Mouse (Mus musculus) hindbrain, postnatal 0 days (tissue): ENCODE measurements around the gene Gbp2. TPM values are rescaled to one million over a fixed set of nuclear protein-coding genes. Genes with fewer than 3 reads are reported as not detected.
"Not testable (repeated sequence)": the region's sequence is repeated elsewhere in the genome, so short reads cannot be mapped to it uniquely, and the experiment has no call there.

Experiments
- ATAC-seq: fragments of 200-750 bp; cut with Nextera tagmentation; 2 replicates; pipeline ENCODE4 v1.8.0; 2017; ENCODE audit warnings: mild to moderate bottlenecking, moderate TSS enrichment, moderate library complexity
- DNase-seq: peaks from one replicate; pipeline ENCODE4 v3.0.0-alpha.2; 2015; ENCODE audit warnings: low spot score
- H3K27ac ChIP-seq: fragments of 300-500 bp; sonication (generic); 2 replicates; pipeline ENCODE4 v1.5.1; 2014; ENCODE audit warnings: mild to moderate bottlenecking
- H3K27me3 ChIP-seq: fragments of 300-500 bp; sonication (generic); 2 replicates; pipeline ENCODE4 v1.6.1; 2014; ENCODE audit warnings: low read length, mixed read lengths; ENCODE audit not compliant: insufficient read depth
- H3K36me3 ChIP-seq: fragments of 300-500 bp; sonication (generic); 2 replicates; pipeline ENCODE4 v1.6.1; 2014; ENCODE audit warnings: low read length, mixed read lengths; ENCODE audit not compliant: insufficient read depth
- H3K4me1 ChIP-seq: fragments of 300-500 bp; sonication (generic); 2 replicates; pipeline ENCODE4 v1.6.1; 2014; ENCODE audit warnings: antibody characterized with exemption, low read length, mixed read lengths; ENCODE audit not compliant: insufficient read depth
- H3K4me2 ChIP-seq: fragments of 300-500 bp; sonication (generic); 2 replicates; pipeline ENCODE4 v1.6.1; 2014; ENCODE audit warnings: low read depth, mild to moderate bottlenecking, low read length, moderate library complexity, mixed read lengths
- H3K4me3 ChIP-seq: fragments of 300-500 bp; sonication (generic); 2 replicates; pipeline ENCODE4 v1.5.1; 2014; ENCODE audit warnings: low read length
- H3K9ac ChIP-seq: fragments of 300-500 bp; sonication (generic); replicated peaks from 2 replicates; pipeline ENCODE4 v1.6.1; 2014; ENCODE audit warnings: mild to moderate bottlenecking, low read length, moderate library complexity, mixed read lengths
- H3K9me3 ChIP-seq: fragments of 300-500 bp; sonication (generic); 2 replicates; pipeline ENCODE4 v1.6.1; 2016; ENCODE audit warnings: low read length, mixed read lengths
- CTCF ChIP-seq: IDR thresholded peaks from 2 replicates; pipeline ENCODE4 v1.5.1; 2016; ENCODE audit warnings: antibody characterized with exemption, control low read depth, low read depth
- WGBS: fragments of 180-500 bp; shearing (Covaris S2); extraction: QIAGEN DNeasy Blood & Tissue Kit; methylation state at CpG from one replicate; pipeline ENCODE4 v1.1.7; 2014; 5-methylcytosine and 5-hydroxymethylcytosine counted together
- microRNA-seq, 2 experiments: library from miRNA; unstranded; fragments of <30 nt; microRNA quantifications; one replicate each; pipeline ENCODE4; 2016
- polyA plus RNA-seq: library from polyadenylated mRNA; unstranded; fragments of >200 nt; fragmentation: Nextera tagmentation; extraction: Ambion mirVana; gene quantifications from 2 replicates; pipeline ENCODE4 v1.2.1, GENCODE M21; 2015
- total RNA-seq: library from RNA; depleted of rRNA; stranded (reverse); fragments of >200 nt; gene quantifications from 2 replicates; pipeline ENCODE4 v1.2.3, GENCODE M21; 2014; rRNA removed

Gbp2 gene
- total and polyA plus RNA-seq, 2 experiments from 2014 or later = 1.3 to 2.7 TPM

GRCm38 (mm10) chr3:142630385-142630784 lies 10.0 kb downstream of the Gbp2 start:
- 87% methylated on average over 8 of the region's 8 CpGs for WGBS
- H3K27me3 ChIP-seq = no peaks in the 10 kb centered on the region
- ATAC-seq = no peak

GRCm38 (mm10) chr3:142640201-142640600 lies 19.8 kb downstream of the Gbp2 start:
- peak; percentile 66 for TF ChIP-seq CTCF
- H3K36me3 ChIP-seq = no peaks in the 10 kb centered on the region
- WGBS = 6% methylated on average over 9 of the region's 9 CpGs
- no peaks in the 10 kb centered on the region for H3K4me1 ChIP-seq
- DNase-seq (peak; percentile 60), ATAC-seq (no peak)
- H3K9ac ChIP-seq = no peak overlapping the region
- no peak overlapping the region for H3K4me2 ChIP-seq
- no peaks in the 10 kb centered on the region for H3K27me3 ChIP-seq
- no peaks in the 10 kb centered on the region for H3K9me3 ChIP-seq
- H3K4me3 ChIP-seq = no peak overlapping the region
- H3K27ac ChIP-seq = no peak overlapping the region

More at GRCm38 (mm10) chr3:142630385-142630784, 10.0 kb downstream of the Gbp2 start:
- H3K4me2 ChIP-seq = no peak overlapping the region
- H3K4me1 ChIP-seq = no peaks in the 10 kb centered on the region
- no peaks in the 10 kb centered on the region for H3K9me3 ChIP-seq
- no peak for TF ChIP-seq CTCF
- no peak for DNase-seq
- H3K9ac ChIP-seq = no peak overlapping the region
- H3K27ac ChIP-seq = no peak overlapping the region
- no peaks in the 10 kb centered on the region for H3K36me3 ChIP-seq
- no peak overlapping the region for H3K4me3 ChIP-seq

GRCm38 (mm10) chr3:142645949-142646348 lies 25.5 kb downstream of the Gbp2 start:
- not testable (repeated sequence) for H3K9me3 ChIP-seq, H3K4me2 ChIP-seq, H3K27ac ChIP-seq, ATAC-seq, H3K4me3 ChIP-seq, H3K9ac ChIP-seq, H3K36me3 ChIP-seq, H3K27me3 ChIP-seq, H3K4me1 ChIP-seq
- 9% methylated on average over 2 of the region's 2 CpGs for WGBS
- peak; percentile 80 for DNase-seq
- peak; percentile 71 for TF ChIP-seq CTCF

DNA sequence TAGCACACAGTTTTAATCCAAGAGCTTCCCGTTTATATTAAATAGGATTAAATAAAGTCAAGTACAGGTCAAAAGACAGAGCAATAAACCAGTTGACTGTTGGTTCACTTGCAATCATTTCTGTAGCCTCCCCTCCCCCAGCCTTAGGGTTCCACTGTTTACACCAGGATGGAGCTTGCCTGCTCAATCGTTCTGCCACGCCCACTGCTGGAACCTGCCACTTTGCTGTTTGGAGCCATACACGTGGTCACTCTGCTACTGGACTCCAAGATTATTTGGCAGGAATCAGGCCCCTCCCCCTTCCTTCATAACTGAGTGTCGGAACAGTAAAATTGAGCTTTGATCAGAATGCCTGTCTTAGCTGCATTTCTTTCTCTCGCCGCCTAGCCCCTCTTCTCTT lies 27.4 kb downstream of the Gbp2 start:
- not testable (repeated sequence) for H3K9ac ChIP-seq, H3K36me3 ChIP-seq, H3K4me3 ChIP-seq, H3K9me3 ChIP-seq, ATAC-seq, H3K27ac ChIP-seq, H3K4me2 ChIP-seq, H3K4me1 ChIP-seq, DNase-seq, H3K27me3 ChIP-seq
- WGBS = 66% methylated on average over 7 of the region's 7 CpGs

DNA sequence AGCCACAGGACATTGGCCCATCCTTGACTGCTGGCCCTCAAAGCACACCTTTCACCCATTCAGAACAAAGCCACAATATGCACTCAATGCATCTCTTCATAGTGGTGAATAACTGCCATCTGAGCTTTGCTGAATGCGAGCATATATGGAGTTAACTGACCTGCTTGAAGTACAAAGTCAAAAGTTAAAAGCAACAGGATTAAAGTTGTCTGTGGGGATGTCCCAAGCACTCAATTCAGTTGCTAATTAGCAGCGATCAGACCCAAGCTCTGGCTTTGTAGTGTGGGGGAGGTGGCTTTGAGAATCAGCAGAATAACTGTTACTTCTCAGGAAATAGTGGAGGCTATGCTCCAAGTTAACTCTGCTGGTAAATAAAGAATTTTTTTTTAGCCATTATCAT lies 29.8 kb downstream of the Gbp2 start:
- Histone ChIP-seq H3K9ac (no peak overlapping the region), H3K36me3 (no peaks in the 10 kb centered on the region), H3K9me3 (no peaks in the 10 kb centered on the region), H3K27me3 (no peaks in the 10 kb centered on the region), H3K27ac (no peak overlapping the region), H3K4me3 (no peak overlapping the region), H3K4me1 (no peaks in the 10 kb centered on the region), H3K4me2 (no peak overlapping the region)
- DNase-seq (no peak), ATAC-seq (no peak)
- 43% methylated on average over 2 of the region's 2 CpGs for WGBS
- no peak for TF ChIP-seq CTCF

GRCm38 (mm10) chr3:142664723-142665122 lies 44.3 kb downstream of the Gbp2 start:
- TF ChIP-seq CTCF = no peak
- no peak overlapping the region for H3K4me3 ChIP-seq
- DNase-seq (no peak), ATAC-seq (no peak)
- WGBS = 95% methylated on average over 8 of the region's 8 CpGs
- H3K9me3 ChIP-seq = 0 out of 2 replicates have a peak, but pooled peaks cover 2% of the 10 kb centered on the region
- no peak overlapping the region for H3K27ac ChIP-seq
- H3K4me2 ChIP-seq = no peak overlapping the region
- no peaks in the 10 kb centered on the region for H3K4me1 ChIP-seq
- no peaks in the 10 kb centered on the region for H3K27me3 ChIP-seq
- no peaks in the 10 kb centered on the region for H3K36me3 ChIP-seq
- H3K9ac ChIP-seq = no peak overlapping the region

DNA sequence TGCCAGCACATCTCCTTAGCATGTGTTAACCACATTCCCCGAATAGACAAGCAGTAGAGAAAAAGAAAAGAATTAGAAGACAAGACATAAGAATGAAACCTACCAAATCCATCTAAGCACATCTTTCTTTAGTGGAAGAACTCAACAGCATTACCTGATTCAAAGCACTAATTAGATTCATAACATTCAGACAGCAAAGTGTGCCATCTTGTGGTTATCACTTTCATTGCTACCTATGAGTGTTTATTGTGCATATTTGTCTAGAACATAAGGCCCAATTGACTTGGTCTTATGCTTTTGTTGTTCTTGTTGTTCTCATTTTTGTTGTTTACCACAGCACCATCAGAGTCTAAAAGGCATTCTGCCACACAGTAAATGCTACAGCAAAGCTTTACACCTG lies 54.2 kb downstream of the Gbp2 start:
- Histone ChIP-seq H3K4me2 (no peak overlapping the region), H3K9ac (no peak overlapping the region), H3K27ac (no peak overlapping the region), H3K27me3 (no peaks in the 10 kb centered on the region), H3K4me3 (no peak overlapping the region), H3K9me3 (no peaks in the 10 kb centered on the region), H3K4me1 (no peaks in the 10 kb centered on the region), H3K36me3 (no peaks in the 10 kb centered on the region)
- 84% methylated on average over 1 of the region's 1 CpGs for WGBS
- ATAC-seq (no peak), DNase-seq (peak; percentile 63)
- TF ChIP-seq CTCF = peak; percentile 66

Small RNAs within 50 kb of the gene (microRNA-seq; reads per million reads assigned to microRNA genes)
- 0 reads per million in 2 experiments for gene Mir6381

Other genes with a start within 250 kb of the Gbp2 start
- 24.4 and 29.7 TPM in 2 replicates for gene Pdlim5, start 224.9 kb upstream of the Gbp2 start, total RNA-seq
- 17.0 and 17.4 TPM in 2 replicates for gene Pdlim5, start 224.9 kb upstream of the Gbp2 start, polyA plus RNA-seq
- 0.37 and 0.97 TPM in 2 replicates for gene Gbp5, start 126.6 kb upstream of the Gbp2 start, total RNA-seq
- gene Gbp5, start 126.6 kb upstream of the Gbp2 start, polyA plus RNA-seq = 0.55 and 0.57 TPM in 2 replicates
- gene Gbp7, start 90.3 kb upstream of the Gbp2 start, total RNA-seq = 1.9 and 2.8 TPM in 2 replicates
- gene Gbp7, start 90.3 kb upstream of the Gbp2 start, polyA plus RNA-seq = 3.5 and 3.8 TPM in 2 replicates
- 2.6 and 2.7 TPM in 2 replicates for gene Gbp3, start 60.6 kb upstream of the Gbp2 start, total RNA-seq
- 2.4 and 3.9 TPM in 2 replicates for gene Gbp3, start 60.6 kb upstream of the Gbp2 start, polyA plus RNA-seq
- 0.31 TPM in 1 of 2 replicates, not detected in the other for gene Gbp2b, start 25.8 kb upstream of the Gbp2 start, total RNA-seq
- gene Gbp2b, start 25.8 kb upstream of the Gbp2 start, polyA plus RNA-seq = 0.18 and 0.24 TPM in 2 replicates
- gene Kyat3, start 80.4 kb downstream of the Gbp2 start, total RNA-seq = 2.7 and 8.2 TPM in 2 replicates
- gene Kyat3, start 80.4 kb downstream of the Gbp2 start, polyA plus RNA-seq = 8.3 and 9.8 TPM in 2 replicates
- 31.0 and 33.3 TPM in 2 replicates for gene Gtf2b, start 144.4 kb downstream of the Gbp2 start, total RNA-seq
- 57.5 and 62.3 TPM in 2 replicates for gene Gtf2b, start 144.4 kb downstream of the Gbp2 start, polyA plus RNA-seq